Mouse (Mus musculus) retina, postnatal 1 day (tissue): Measurements from ENCODE around the gene Wap.

Source experiments
- DNase-seq: peaks from one replicate; pipeline ENCODE4 v3.0.0-alpha.2; 2012

Wap gene

DNA sequence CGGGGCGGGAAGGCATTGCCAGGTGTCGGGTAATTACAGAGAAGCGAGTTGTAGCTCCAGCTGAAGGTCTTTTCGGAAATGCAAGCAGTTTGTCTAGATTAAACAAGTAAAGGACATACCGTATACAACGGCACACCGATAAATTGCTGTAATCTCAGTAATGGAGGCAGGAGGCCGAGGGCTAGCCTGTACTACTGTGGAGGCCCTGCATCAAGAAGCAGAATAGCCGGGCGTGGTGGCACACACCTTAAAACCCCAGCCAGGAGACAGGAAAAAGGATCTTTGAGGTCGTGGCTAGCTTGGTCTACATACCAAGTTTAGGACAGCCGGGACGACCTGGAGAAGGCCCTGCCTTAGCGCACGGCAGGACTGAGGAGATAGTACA lies 12.1 kb downstream of the Wap start:
- DNase-seq: no peak

DNA sequence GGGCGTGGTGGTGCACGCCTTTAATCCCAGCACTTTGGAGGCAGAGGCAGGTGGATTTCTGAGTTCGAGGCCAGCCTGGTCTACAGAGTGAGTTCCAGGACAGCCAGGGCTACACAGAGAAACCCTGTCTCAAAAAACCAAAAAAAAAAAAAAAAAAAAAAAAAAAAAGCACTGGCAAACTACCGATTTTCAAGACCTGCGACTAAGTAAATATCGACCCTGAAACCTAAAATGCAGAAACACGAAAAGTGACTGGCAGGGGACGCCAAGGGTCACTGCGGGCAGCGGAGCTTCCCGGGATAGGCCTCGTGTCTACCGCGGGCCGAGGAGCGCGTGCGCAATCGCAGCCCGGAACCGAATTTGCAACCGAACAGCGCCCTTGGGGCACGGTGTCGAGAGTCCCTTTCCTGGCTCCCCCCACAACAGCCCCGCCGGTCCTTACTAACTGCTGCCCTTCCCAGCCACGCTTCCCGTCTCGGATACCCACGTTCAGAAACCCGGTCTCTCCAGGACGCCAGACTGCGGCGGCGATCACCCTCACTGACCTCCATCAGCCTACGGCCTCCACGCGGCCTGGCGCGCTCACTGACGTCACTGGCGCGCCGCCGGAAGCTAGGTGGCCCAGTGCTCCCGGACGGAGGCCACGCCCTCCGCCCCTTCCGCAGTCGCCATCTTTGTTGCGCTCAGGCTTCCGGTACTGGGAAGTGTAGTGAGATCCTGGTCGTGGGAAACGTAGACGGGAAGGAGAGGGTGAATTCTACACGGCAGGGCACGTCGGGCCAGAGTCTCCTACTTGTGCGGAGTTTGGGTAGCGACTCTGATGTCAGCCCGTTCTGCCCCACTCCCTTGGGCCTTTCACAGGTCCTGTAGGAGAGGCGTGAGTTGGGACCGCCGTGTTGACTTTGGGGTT lies 12.7 kb downstream of the Wap start, which contains the start of gene Tbrg4:
Tbrg4 (minus strand) TSS at position 590 of the 910 bp plus-strand sequence.
- peak; percentile 97 for DNase-seq

DNA sequence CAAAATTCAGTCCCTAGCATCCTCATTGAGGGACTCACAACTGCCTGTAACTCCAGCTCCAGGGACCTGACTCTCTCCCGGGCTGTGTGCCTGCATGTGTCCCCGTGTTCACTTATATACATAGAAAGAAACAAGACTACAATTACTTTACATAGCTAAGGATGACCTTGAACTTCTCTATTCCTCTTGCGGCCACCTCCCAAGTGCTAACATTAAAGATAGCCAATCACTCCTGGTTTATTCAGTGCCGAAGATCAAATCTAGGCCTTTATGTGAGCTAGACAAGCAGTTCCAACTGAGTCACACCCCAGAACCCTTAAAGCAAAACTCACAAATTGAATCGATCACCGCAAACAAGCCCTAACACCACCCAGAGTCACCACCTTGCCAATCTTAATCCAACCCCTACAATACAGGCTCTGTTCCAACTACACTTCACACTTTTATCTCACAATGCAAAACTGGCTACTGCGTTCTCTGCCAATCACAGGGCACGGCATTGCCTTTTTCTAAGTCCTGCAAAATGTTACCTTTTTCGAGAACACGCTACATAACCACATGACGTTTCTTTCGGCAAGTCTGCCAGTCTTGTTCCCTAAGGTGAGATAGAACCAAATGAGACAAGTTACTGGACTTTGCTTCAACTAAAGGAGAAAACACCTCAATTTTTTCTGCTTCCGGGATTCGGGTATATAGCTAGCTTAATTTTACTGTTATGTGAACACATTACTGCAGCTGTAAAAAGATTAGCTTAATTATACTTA lies 13.6 kb downstream of the Wap start:
- no peak for DNase-seq

DNA sequence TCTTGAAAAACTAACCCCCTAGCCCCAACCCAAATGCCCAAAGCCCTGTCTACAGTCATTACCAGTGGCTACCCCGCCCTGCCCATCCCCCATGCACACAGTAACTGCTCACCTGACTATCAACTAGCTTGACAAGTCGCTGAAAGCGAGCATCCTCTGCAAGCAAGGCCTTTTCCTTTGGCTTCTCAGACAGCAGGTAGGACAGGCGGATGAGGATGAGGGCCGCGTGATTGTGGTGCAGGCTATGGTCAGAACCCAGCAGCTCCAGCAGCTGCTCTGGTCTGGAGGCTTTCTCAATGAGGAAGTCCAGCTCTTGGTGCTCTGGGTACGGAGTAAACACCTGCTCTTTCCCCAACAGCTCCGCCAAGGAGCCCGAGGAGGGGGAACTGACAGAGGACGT lies 14.7 kb downstream of the Wap start:
- no peak for DNase-seq

DNA sequence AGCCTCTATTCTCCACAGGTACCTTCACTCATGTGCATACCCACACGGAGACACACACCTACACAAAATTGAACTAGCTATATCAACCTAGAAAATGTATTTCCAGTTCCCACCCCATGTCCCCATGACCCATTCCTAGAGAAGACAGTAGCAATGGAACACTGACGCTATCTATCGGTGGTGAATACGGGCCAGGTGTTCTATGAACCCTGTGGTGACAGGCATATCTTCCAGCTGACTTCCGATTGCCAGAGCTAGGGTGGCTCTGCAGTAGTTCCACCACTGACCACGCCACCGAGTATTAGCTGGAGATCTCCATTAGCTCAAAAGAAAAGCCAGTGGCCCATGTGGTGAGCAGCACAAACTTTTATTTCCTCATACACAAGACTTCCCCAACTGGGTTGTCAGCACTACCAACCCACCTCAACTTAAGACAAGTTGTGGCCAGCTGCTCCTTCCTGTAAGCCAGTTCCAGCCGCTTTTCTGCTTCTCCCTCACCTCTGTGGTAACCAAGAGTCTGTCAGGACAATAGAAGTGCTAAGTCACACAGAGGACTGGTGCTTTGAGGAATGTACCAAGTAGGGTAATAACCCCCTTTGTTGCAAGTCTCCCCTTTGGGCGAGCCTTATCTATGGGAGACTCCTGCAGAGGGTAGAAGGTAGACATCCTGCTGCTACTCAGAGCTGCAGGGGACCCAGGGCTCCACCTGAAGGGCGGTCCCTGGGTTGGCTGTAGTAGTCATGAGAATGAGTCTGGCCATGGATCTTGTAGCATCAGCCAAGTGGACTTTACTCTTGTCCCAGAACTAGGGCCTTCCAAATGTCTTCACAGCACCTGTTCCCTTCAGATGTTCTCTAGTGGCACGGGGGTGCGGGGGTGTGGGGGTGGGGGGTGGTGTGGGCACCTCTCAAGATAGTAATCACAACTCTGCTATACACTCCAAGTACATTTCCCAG lies 22.9 kb downstream of the Wap start:
- no peak for DNase-seq

DNA sequence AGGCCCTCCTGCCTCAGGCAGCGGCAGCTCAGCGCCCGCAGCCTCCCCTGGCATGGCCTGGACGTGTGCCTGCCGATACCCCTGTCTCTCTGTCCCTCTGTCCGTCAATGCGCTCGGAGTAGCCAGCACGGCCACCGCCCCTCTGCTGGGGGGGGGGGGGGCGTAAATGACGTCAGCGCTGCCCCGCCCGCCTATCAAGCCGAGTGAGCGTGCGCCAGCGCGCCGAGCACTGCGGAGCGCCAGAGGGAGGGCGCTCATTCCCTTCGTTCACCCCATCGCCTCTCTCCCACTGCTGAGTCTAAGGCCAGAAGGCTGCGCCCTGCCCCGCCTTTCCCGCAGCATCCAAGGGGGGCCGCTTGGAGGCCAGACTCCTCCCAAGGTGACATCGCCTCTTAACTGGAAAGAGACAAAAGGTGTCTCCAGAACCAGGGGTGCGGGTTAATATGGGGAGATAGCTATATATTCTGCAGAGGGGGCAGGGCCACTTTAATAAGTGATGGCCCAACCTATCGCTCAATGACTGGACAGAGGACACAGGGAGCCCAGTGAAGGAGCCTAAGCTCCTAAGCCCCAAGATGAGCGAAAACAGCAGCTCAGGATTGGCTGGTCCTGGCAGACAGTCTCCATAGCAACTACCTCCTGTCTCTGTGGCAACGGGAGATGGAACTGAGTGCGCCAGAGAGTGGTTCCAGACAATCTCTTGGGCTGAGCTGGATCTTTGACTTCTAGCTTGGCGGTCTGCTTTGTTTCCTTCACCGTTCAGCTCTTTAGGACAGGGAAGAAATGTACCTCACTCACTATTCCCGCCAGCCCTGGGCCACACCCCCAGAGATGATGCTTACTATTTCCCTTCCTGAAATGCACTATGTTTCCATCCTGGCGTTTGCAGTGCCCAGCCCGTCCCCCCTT lies 32.7 kb downstream of the Wap start, which contains the start of gene Nacad:
Nacad (minus strand) TSS at position 563 of the 909 bp plus-strand sequence.
- peak; percentile 90 for DNase-seq

DNA sequence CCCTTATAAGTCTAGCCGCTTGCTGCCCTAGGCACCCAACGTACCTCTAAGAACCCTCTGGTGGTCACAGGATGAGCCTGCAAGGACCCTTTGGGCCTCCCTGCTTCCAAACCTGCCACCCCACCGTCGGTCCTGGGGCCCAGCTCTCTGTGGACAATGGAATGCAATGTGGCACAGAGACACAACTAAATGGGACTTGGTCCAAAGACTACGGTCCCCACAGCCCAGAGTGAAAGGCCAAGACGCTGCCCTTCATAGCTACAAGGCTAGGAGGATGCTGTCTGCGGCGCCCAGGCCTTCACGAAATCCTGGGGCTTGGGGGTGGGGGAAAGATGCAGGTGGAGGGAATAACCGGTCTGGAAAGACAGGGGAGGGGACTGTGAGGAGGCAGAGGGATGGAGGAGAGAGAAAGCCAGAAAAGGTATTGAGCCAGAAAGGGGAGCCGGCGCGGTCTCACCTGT lies 33.4 kb downstream of the Wap start:
- peak; percentile 51 for DNase-seq

DNA sequence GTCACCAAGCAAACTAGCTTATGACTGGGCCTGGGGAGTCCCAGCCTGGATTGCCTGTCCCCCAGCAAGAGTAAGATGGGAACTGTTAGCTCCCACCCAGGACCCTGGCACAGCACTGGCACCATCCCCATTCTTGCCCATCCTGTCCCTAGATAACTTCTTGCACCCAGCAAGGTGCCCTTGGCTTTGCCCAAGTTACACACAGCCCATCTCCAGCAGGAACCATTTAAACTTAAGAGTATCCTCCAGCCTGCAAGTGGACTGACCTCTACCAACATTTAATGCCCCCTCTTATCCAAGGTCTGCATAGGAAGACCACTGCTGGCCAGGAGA lies 33.9 kb downstream of the Wap start:
- no peak for DNase-seq

DNA sequence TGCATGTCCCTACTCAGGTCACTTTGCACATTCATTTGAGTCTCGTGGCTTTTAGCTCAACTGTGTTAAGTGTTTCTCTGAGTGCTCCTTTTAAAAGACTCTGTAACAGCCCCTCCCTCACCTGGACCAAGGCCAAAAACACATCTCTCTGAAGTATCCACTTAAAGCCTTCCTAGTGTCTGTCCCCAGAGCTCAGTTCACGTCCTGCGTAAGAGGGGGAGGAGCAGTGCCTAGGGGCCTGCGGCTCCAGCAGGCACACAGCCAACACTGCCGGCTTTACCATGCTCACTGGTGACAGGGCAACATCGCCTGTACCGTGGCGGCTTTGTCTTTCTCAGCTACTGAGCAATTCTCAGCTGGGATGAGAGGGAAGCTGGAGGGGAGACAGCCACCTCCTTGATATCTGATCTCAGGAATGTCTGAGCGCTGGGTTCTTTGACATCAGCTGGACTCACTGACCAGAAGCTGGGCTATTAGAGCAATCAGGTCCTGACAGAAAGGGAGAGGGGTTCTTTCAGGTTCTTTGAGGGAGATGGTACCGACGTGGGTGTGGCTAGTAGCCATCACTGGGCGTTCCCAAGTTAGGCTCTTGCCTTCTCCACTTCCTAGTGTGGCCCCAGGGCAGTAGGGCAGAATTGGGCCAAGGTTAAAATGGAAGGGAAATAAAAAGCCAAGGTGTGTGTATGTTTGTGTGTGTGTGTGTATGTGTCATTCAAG lies 34.4 kb downstream of the Wap start:
- peak; percentile 84 for DNase-seq

DNA sequence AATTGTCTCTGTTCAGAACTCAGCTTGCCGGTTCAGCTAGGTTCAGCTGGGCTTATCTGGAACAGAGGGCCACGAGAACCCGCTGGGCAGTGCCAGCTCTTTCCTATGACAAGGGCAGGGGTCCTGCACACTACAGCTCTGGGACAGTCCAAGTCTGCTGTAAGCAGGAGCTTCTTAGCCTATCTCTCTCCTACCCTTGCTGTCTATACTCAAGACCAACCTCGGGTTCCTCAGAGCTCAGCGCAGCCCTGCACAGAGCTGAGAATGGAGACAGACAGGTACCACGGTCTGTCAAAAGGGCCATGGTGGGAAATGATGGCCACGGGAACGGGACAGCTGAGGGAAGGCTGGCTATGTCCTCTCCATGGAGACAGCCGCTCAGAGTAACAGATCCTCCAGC lies 35.2 kb downstream of the Wap start:
- DNase-seq: no peak

DNA sequence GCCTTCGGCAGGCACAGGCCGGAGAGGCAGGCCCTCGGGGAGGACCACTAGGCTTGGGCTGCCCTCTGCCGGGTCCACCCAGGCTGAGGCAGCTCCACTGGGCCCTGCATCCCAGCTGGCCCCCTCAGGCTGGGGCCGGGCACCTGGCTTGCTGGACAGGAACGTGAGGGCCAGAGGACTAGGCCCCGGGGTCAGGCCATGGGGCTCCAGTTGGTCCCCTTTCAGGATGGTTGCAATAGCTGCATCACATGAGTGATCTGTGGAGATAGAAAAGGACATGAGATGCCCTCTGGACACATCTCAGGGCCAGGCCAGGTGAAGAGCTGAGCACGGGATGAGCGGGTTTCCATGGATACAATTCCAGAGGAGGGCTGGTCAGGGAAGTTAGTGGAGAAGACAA lies 35.8 kb downstream of the Wap start:
- no peak for DNase-seq

DNA sequence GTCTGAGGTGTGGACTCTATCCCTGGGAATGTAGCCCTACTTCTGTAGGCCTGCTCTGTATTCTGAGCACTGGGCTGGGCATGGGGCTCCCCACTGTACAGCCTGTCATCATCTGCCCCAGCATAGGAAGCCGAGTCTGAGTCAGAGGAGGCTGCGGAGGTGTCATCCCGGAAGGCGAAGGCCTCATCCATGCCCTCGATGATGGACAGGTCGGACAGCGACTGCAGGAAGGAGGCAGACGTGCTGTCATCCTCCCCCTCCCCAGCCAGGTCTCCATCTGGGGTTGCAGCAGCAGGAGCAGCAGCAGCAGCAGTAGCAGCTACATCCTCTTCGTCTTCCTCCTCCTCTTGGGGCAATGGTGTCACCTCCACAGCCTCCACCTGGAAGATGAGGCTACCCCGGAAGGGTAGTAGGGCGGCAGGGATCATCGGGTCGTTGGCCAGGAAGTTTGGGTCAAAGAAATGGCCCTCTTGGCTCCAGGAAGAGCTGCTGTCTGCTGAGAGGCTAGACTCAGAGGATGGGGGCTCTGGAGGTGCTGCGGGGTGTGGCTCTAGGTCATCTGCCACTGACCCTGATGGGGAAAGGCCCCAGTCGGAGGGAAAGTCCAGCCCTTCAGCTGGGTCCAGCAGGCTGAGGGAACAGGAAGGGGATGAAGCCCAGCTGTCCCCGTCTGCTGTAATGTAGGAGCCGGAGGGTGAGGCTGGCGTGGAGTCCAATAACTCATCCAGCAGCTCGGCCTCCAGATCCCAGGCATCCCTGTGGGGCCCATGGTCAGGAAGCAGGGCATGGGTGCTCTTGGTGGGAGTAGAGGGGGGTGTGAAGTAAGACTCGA lies 36.6 kb downstream of the Wap start:
- no peak for DNase-seq

DNA sequence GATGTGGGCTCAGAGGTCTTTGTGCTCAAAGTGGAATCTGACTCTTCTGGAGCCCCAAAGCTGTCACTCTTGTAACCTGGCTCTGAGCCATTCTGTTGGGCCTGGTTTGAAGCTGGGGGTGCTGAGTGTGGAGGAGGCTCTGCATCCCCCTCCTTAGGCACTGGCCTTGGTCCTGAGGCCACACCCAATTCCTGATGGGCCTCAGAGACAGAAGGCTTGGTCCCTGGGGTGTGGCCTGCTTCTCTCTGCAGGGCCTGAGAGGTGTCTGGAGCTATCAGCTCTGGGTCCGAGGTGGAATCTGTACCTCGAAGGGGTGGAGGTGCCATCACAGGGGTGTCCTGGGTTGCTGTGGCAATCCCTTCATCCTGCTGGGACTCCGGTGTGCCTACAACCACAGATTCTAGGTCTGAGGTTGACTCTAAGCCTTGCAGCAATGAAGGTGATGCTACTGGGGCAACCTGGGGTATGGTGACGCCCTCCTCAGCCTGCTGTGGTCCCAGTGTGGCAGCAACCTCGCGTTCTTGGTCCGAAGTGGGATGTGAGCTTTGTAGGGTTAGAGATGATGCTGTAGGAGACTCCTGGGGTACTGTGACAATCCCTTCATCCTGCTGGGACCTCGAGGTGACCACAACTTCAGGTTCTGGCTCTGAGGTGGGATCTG lies 38.0 kb downstream of the Wap start:
- DNase-seq: no peak

DNA sequence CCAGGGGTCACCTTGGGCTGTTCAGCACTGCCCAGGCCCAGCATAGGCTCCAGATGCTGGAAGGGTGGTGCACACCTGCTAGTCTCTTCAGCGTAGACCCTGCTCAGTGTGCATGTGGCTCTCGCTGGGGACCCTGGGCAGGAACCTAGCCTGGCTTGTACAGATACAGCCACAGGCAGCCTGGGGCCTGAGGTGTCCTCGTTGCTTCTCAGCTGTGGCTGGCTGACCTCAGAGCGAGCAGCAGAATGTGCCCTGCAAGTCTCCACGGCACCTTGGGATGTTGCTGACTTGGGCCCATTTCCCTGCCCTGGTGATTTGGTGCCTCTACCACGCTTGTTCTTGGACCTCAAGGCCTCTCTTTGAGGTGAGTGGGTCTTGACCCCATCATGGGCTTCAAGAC lies 38.6 kb downstream of the Wap start:
- DNase-seq: no peak

DNA sequence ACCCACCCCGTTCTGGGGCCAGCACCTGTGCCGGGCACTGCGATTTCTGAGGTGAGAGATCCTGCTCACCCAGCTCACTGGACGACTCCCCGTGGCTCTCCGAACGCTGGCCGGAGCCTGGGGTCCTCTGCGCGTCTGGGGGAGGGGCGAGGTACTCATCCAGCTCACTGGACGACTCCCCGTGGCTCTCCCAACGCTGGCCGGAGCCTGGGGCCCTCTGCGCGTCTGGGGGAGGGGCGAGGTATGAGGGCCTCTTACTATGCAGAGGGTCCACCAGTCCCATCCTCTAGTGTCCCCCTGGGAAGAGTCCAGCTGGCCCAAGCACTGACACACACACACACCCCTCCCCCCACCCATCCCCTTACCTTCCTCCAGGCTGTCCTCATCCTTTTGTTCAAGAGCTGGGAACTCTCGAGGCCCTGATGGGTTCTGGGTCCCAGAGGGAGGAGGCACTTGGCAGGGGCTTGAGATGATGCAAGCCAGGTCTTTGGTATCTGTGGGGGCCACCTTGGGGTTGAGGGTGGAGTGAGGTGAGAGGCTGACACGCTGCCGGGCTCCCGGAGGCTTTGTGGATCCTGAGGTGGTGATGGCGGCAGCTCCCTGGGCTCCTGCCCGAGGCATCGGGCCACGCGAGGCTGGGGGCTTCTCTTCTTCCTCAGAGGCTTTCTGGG lies 39.3 kb downstream of the Wap start:
- peak; percentile 74 for DNase-seq

DNA sequence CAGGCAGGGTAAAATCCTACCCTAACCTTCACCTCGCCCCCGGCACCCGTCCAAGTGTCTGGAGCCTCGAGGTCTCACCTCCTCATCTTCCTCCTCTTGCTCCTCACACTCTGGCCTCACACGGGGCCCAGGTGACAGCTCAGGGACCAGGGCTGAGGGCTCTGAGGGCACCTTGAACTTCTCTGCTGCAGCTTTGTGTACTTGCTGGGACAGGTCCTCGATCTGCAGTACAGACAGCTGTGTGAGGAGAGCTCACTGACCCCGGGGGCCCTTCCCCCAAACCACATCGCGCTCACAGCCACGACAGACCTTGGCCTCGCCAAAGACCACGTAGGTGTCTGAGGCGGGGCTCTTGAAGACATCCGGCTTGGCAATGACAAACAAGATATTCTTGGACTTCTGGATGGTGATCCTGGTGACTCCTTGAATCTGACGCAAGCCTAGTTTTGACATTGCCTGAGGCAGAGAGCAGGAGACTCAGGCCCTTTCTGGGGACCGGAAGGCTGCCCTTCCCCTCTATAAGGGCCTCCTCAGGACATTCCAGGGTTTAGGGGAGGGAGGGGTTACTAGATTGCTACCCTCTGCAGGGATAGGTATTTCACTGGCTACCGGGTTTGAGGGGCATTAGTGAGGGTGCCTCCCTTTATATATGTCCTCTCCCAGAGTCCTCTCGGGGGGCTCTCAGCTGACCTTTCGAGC lies 40.1 kb downstream of the Wap start:
- DNase-seq: no peak

DNA sequence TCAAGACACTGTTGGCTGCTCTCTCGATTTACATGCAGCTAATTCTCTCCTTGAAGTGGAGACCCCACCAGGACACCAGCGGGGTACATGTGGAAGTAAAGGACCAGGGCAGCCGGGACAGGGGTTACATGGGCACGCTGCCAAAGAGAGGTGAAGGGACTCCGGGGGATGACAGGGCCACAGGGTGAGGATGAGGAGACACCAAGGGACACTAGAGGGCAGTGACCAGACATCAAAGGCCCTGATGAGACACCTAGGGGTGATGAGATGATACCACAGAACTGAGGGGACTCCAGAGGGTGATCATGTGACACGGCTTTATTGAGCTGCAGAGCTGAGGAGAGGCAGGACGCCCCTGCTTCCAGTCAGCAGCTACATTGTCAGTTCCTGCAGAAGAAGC lies 40.9 kb downstream of the Wap start:
- peak; percentile 45 for DNase-seq

DNA sequence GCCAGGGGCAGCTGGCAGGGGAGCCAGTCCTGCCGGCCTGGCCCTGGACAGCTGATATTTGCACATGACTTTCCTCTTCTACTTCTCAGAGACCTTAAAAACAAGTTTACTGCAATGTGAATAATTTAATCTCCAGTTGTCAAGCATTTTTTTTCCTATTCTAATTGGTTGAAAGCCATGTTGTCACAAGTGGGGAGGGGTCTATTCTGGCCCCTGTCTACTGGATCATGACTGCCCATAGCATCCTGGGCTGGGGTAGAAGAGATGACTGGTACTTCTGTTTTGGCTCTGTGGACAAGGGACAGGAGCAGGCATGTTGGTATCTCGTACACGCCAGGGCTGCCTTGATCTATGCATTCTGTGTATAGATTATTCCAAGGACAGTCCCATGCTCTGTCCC lies 41.8 kb downstream of the Wap start:
- no peak for DNase-seq
